Mouse (Mus musculus) mesoderm, embryonic 11.5 days (tissue): ENCODE measurements around the gene Bglap2.
"Not testable (repeated sequence)": the region's sequence is repeated elsewhere in the genome, so short reads cannot be mapped to it uniquely, and the experiment has no call there.

Source experiments
- DNase-seq: peaks from one replicate; pipeline ENCODE4 v3.0.0-alpha.2; 2012; ENCODE audit warnings: low read depth, low spot score

Gene Bglap2

GRCm38 (mm10) chr3:88393776-88394375 lies 15.4 kb upstream of the Bglap2 start:
- no peak for DNase-seq

GRCm38 (mm10) chr3:88384364-88384763 lies 5.9 kb upstream of the Bglap2 start, which contains the start of gene Bglap:
Gene Bglap, minus strand, starts transcription at chr3:88384464.
- DNase-seq: no peak

GRCm38 (mm10) chr3:88382383-88382782 lies 3.9 kb upstream of the Bglap2 start:
- not testable (repeated sequence) for DNase-seq

- not testable (repeated sequence) for DNase-seq
These were observed 3.2 kb upstream of the Bglap2 start for GRCm38 (mm10) chr3:88381389-88382315.

- not testable (repeated sequence) for DNase-seq
These were observed 1.9 kb downstream of the Bglap2 start for GRCm38 (mm10) chr3:88376644-88377043.

GRCm38 (mm10) chr3:88375750-88376626 lies 2.5 kb downstream of the Bglap2 start:
- peak; percentile 50 for DNase-seq

- not testable (repeated sequence) for DNase-seq
These were observed 5.9 kb downstream of the Bglap2 start, which contains the start of gene Bglap3 for GRCm38 (mm10) chr3:88372643-88373042. Gene Bglap3, minus strand, starts transcription at chr3:88372743.

GRCm38 (mm10) chr3:88368511-88368910 lies 10.0 kb downstream of the Bglap2 start:
- DNase-seq: not testable (repeated sequence)

- DNase-seq: not testable (repeated sequence)
These were observed 11.0 kb downstream of the Bglap2 start for GRCm38 (mm10) chr3:88367517-88367916.

GRCm38 (mm10) chr3:88366830-88367428 lies 11.6 kb downstream of the Bglap2 start:
- DNase-seq: peak; percentile 60

GRCm38 (mm10) chr3:88365705-88366361 lies 12.7 kb downstream of the Bglap2 start:
- no peak for DNase-seq

- DNase-seq: peak; percentile 54
These were observed 14.2 kb downstream of the Bglap2 start, which contains the start of gene Paqr6 for GRCm38 (mm10) chr3:88364337-88364736. Gene Paqr6, plus strand, starts transcription at chr3:88364584.

GRCm38 (mm10) chr3:88363700-88364099 lies 14.8 kb downstream of the Bglap2 start:
- no peak for DNase-seq

GRCm38 (mm10) chr3:88361612-88362313 lies 16.7 kb downstream of the Bglap2 start:
- no peak for DNase-seq

GRCm38 (mm10) chr3:88361096-88361495 lies 17.4 kb downstream of the Bglap2 start:
- no peak for DNase-seq

GRCm38 (mm10) chr3:88359989-88360388 lies 18.5 kb downstream of the Bglap2 start:
- DNase-seq: no peak

- no peak for DNase-seq
These were observed 18.9 kb downstream of the Bglap2 start for GRCm38 (mm10) chr3:88359584-88359983.

- DNase-seq: no peak
These were observed 23.9 kb downstream of the Bglap2 start for GRCm38 (mm10) chr3:88354396-88355165.

GRCm38 (mm10) chr3:88352907-88353306 lies 25.6 kb downstream of the Bglap2 start:
- DNase-seq: no peak
